Mouse (Mus musculus) hindbrain, embryonic 10.5 days (tissue): ENCODE measurements at regions not wholly inside any gene's neighbourhood (a gene's known extent, or its start where the extent isn't known, plus 50 kb on each side); places are given as distances from the start of the nearest gene placed in this dataset.
"Not testable (repeated sequence)": the region's sequence is repeated elsewhere in the genome, so short reads cannot be mapped to it uniquely, and the experiment has no call there.

Source experiments
- DNase-seq: peaks from one replicate; pipeline ENCODE4 v3.0.0-alpha.2; 2017; ENCODE audit warnings: low spot score
- H3K27ac ChIP-seq: fragments of 300-500 bp; sonication (generic); 2 replicates; pipeline ENCODE4 v1.5.1; 2016; ENCODE audit warnings: mild to moderate bottlenecking, moderate library complexity
- H3K27me3 ChIP-seq: fragments of 300-500 bp; sonication (generic); 2 replicates; pipeline ENCODE4 v1.6.1; 2016; ENCODE audit warnings: mild to moderate bottlenecking; ENCODE audit not compliant: poor library complexity, insufficient read depth, severe bottlenecking
- H3K36me3 ChIP-seq: fragments of 300-500 bp; sonication (generic); 2 replicates; pipeline ENCODE4 v1.6.1; 2016; ENCODE audit warnings: mild to moderate bottlenecking, moderate library complexity
- H3K4me1 ChIP-seq: fragments of 300-500 bp; sonication (generic); replicated peaks from 2 replicates; pipeline ENCODE4 v1.6.1; 2016; ENCODE audit warnings: mild to moderate bottlenecking
- H3K4me3 ChIP-seq: fragments of 300-500 bp; sonication (generic); 2 replicates; pipeline ENCODE4 v1.5.1; 2016; ENCODE audit warnings: mild to moderate bottlenecking, moderate library complexity
- H3K9me3 ChIP-seq: fragments of 300-500 bp; sonication (generic); 2 replicates; pipeline ENCODE4 v1.6.1; 2016; ENCODE audit warnings: mild to moderate bottlenecking, moderate library complexity
- WGBS: fragments of 180-500 bp; shearing (Covaris S2); methylation state at CpG from one replicate; pipeline ENCODE4 v1.1.7; 2016; 5-methylcytosine and 5-hydroxymethylcytosine counted together

GRCm38 (mm10) chr9:11872059-11872458 lies 967.5 kb upstream of the Cntn5 start:
- H3K36me3 ChIP-seq = no peaks in the 10 kb centered on the region
- no peaks in the 10 kb centered on the region for H3K9me3 ChIP-seq
- no peak overlapping the region for H3K27ac ChIP-seq
- 82% methylated on average over 1 of the region's 1 CpGs for whole genome bisulfite sequencing
- H3K27me3 ChIP-seq = no peaks in the 10 kb centered on the region
- no peak overlapping the region for H3K4me3 ChIP-seq
- H3K4me1 ChIP-seq = no peaks in the 10 kb centered on the region
- no peak for DNase-seq

- H3K4me1 ChIP-seq = no peaks in the 10 kb centered on the region
- no peaks in the 10 kb centered on the region for H3K27me3 ChIP-seq
- H3K9me3 ChIP-seq = no peaks in the 10 kb centered on the region
- WGBS = 83% methylated on average over 1 of the region's 1 CpGs
- no peak for DNase-seq
- H3K36me3 ChIP-seq = no peaks in the 10 kb centered on the region
- H3K4me3 ChIP-seq = no peak overlapping the region
- H3K27ac ChIP-seq = no peak overlapping the region
These were observed 966.9 kb upstream of the Cntn5 start for GRCm38 (mm10) chr9:11871489-11871888.

GRCm38 (mm10) chr9:11848692-11849091 lies 944.1 kb upstream of the Cntn5 start:
- WGBS = 86% methylated on average over 3 of the region's 3 CpGs
- DNase-seq, H3K4me1 ChIP-seq, H3K27ac ChIP-seq, H3K9me3 ChIP-seq, H3K27me3 ChIP-seq, H3K36me3 ChIP-seq, H3K4me3 ChIP-seq: not testable (repeated sequence)
